Mouse (Mus musculus) inflammation-experienced regulatory T-cells (primary cell): Measurements from ENCODE around the gene Pla2g4b. TPM values are rescaled to one million over a fixed set of nuclear protein-coding genes. Genes with fewer than 3 reads are reported as not detected.

Experiments used
- polyA plus RNA-seq, 2 experiments: library from polyadenylated mRNA; unstranded; fragments of 100-300 nt; shearing (Covaris generic); gene quantifications; one replicate each; pipeline ENCODE4 v1.2.1; 2017

Gene Pla2g4b
- polyA plus RNA-seq: 1 to 10 TPM; 3.1 to 3.5 TPM

DNA sequence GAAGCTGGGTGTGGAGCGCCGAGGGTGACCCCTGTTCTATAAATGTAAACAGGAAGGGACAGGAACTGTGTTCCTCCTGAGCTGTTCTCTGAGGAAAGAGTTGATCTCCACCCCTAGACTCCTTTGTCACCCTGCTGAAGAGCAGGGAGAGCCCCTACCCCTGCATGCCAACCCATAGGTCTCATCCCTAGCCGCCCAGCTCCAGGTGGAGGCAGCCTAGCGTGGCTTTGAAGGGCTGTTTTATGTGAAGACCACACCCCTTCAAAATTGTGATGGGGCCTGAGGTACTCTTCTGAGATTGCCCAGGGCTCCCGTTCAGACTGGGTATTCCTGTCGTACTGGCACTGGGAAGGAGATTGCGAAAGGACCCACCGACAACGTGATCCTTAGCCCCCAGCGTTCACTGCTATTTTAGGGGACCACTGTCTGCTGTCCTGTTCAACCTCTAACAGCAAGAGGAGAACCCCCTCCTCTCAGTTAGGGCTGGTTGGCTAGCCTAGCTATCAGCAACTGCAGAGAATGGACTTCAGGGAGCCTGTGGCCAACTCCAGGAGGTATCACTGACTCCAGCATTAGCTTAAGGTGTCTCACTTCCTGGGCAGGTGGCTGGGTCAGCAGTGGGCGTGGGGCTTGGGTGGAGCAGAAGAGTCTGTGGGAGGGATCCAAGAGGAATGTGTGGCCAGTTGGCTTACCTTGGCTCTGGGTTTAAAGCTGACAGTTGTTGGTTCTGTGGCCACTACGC, at the start of gene Pla2g4b:
Gene Pla2g4b (plus strand): TSS at position 692 of the 742 bp plus-strand sequence.

DNA sequence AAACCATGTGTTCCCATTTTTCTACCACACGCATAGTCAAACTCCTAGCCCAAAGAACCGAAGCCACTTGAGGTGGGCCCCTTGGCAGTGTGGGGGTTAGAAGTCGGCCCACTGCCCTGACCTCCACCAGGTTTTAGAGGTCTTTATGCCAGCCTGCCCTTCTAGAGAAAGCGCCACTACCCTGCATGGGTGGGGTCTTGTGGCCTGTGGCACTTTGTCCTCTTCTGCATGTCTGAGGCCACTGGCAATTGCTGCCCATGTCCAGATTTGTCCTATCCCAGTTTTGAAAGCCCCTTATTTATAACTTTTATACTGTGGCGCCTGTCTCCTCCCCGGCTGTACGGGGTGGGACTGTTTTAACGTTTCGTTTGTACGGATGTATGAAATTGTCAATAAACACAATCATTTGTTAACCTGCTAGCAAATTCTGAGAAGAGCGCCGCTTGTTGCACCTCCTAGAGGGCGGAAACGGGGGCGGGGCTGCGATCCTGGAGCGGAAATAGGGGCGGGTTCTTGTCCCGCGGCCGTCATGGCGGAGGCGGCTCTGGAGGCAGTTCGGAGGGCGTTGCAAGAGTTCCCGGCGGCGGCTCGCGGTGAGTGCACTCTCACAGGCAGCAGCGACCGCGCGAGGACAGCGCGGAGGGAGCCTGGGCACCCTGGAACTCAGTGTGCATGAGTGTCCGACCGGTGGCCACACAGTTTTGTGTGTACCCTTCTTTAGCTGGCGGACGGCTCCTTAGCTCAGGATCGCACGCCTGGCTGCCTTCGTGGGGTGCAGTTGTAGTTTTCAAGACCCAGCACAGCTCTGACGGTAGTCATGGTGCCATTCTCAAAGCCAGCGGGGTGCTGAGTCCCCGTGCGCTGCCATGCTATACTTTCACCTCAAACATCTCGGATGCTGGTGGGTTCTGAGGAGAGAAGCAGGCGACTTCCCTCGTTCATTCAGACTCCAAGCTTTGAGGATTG, 6.0 kb upstream of the Pla2g4b start, which contains the start of the genes Jmjd7 and Gm28042:
Gene Jmjd7 (plus strand): TSS at position 500 of the 966 bp plus-strand sequence.
Gene Gm28042 (plus strand): TSS at position 510 of the 966 bp plus-strand sequence.

Other genes with a start within 250 kb of the Pla2g4b start
- 10 to 100 TPM; 26.4 to 34.6 TPM for gene Rpap1, start 245.9 kb upstream of the Pla2g4b start, polyA plus RNA-seq
- 1 to 10 TPM; 6.3 to 6.8 TPM for gene Tyro3, start 235.7 kb upstream of the Pla2g4b start, polyA plus RNA-seq
- 10 to 100 TPM; 35.6 to 44.5 TPM for gene Mga, start 136.2 kb upstream of the Pla2g4b start, polyA plus RNA-seq
- 1 to 10 TPM; 5.3 to 6.0 TPM for gene Mapkbp1, start 60.7 kb upstream of the Pla2g4b start, polyA plus RNA-seq
- 10 to 100 TPM; 11.4 to 15.3 TPM for gene Jmjd7, start 5.9 kb upstream of the Pla2g4b start, polyA plus RNA-seq
- gene Gm28042, start 5.9 kb upstream of the Pla2g4b start, polyA plus RNA-seq: 1 to 10 TPM; 3.7 to 5.8 TPM
- 10 to 100 TPM; 14.8 to 20.5 TPM for gene Ehd4, start 121.2 kb downstream of the Pla2g4b start, polyA plus RNA-seq
- gene Pla2g4e, start 211.9 kb downstream of the Pla2g4b start, polyA plus RNA-seq: under 1 TPM; 0.04 to 0.47 TPM